Mouse (Mus musculus) embryonic facial prominence, embryonic 15.5 days (tissue): Measurements from ENCODE around the gene Crcp. TPM values are rescaled to one million over a fixed set of nuclear protein-coding genes. Genes with fewer than 3 reads are reported as not detected.
"Not testable (repeated sequence)": the region's sequence is repeated elsewhere in the genome, so short reads cannot be mapped to it uniquely, and the experiment has no call there.

Source experiments
- ATAC-seq: fragments of 200-750 bp; cut with Nextera tagmentation; 2 replicates; pipeline ENCODE4 v1.8.0; 2017; ENCODE audit warnings: low read depth, moderate TSS enrichment; ENCODE audit not compliant: insufficient number of reproducible peaks, low FRiP score, low TSS enrichment
- H3K27ac ChIP-seq: fragments of 300-500 bp; sonication (generic); replicated peaks from 2 replicates; pipeline ENCODE4 v1.5.1; 2015; ENCODE audit warnings: mild to moderate bottlenecking, inconsistent platforms
- H3K27me3 ChIP-seq: fragments of 300-500 bp; sonication (generic); 2 replicates; pipeline ENCODE4 v1.6.1; 2015; ENCODE audit warnings: inconsistent platforms
- H3K36me3 ChIP-seq: fragments of 300-500 bp; sonication (generic); 2 replicates; pipeline ENCODE4 v1.6.1; 2015; ENCODE audit warnings: mild to moderate bottlenecking, inconsistent platforms
- H3K4me1 ChIP-seq: fragments of 300-500 bp; sonication (generic); 2 replicates; pipeline ENCODE4 v1.6.1; 2015; ENCODE audit warnings: inconsistent platforms
- H3K4me2 ChIP-seq: fragments of 300-500 bp; sonication (generic); replicated peaks from 2 replicates; pipeline ENCODE4 v1.6.1; 2015; ENCODE audit warnings: mild to moderate bottlenecking, inconsistent platforms
- H3K4me3 ChIP-seq: fragments of 300-500 bp; sonication (generic); replicated peaks from 2 replicates; pipeline ENCODE4 v1.5.1; 2015; ENCODE audit warnings: mild to moderate bottlenecking, inconsistent platforms
- H3K9ac ChIP-seq: fragments of 300-500 bp; sonication (generic); 2 replicates; pipeline ENCODE4 v1.6.1; 2015; ENCODE audit warnings: inconsistent platforms
- H3K9me3 ChIP-seq: fragments of 300-500 bp; sonication (generic); replicated peaks from 2 replicates; pipeline ENCODE4 v1.6.1; 2016; ENCODE audit warnings: inconsistent platforms
- WGBS: fragments of 180-500 bp; shearing (Covaris S2); methylation state at CpG from one replicate; pipeline ENCODE4 v1.1.7; 2015; 5-methylcytosine and 5-hydroxymethylcytosine counted together
- polyA plus RNA-seq: library from polyadenylated mRNA; unstranded; fragments of >200 nt; fragmentation: Nextera tagmentation; extraction: Ambion mirVana; gene quantifications from 2 replicates; pipeline ENCODE4 v1.2.1, GENCODE M21; 2015

Gene Crcp
- polyA plus RNA-seq, 1 experiment from 2014 or later = 39.4 TPM

GRCm38 (mm10) chr5:130027134-130027533 is 2.0 kb upstream of the Crcp start:
- no peaks in the 10 kb centered on the region for H3K9me3 ChIP-seq
- WGBS = 71% methylated on average over 5 of the region's 5 CpGs
- no peak for ATAC-seq
- no peak overlapping the region for H3K27ac ChIP-seq
- no peaks in the 10 kb centered on the region for H3K36me3 ChIP-seq
- H3K4me2 ChIP-seq = no peak overlapping the region
- peaks cover 13% of the 10 kb centered on the region; the same call in 1 of the 2 replicates for H3K4me1 ChIP-seq
- H3K9ac ChIP-seq = no peak overlapping the region
- H3K4me3 ChIP-seq = no peak overlapping the region
- H3K27me3 ChIP-seq = 0 out of 2 replicates have a peak, but pooled peaks cover 3% of the 10 kb centered on the region

GRCm38 (mm10) chr5:130027696-130028095 is 1.4 kb upstream of the Crcp start:
- ATAC-seq = no peak
- 90% methylated on average over 7 of the region's 7 CpGs for WGBS

GRCm38 (mm10) chr5:130031410-130032390 is 2.6 kb downstream of the Crcp start:
- 83% methylated on average over 19 of the region's 19 CpGs for WGBS

More at GRCm38 (mm10) chr5:130027696-130028095, 1.4 kb upstream of the Crcp start:
- Histone ChIP-seq H3K4me3 (no peak overlapping the region), H3K27ac (no peak overlapping the region), H3K4me2 (no peak overlapping the region), H3K27me3 (0 out of 2 replicates have a peak, but pooled peaks cover 3% of the 10 kb centered on the region), H3K9ac (no peak overlapping the region), H3K4me1 (peaks cover 13% of the 10 kb centered on the region; the same call in 1 of the 2 replicates), H3K36me3 (no peaks in the 10 kb centered on the region), H3K9me3 (no peaks in the 10 kb centered on the region)

GRCm38 (mm10) chr5:130033869-130034268 is 4.8 kb downstream of the Crcp start:
- H3K4me3 ChIP-seq = no peak overlapping the region
- H3K9me3 ChIP-seq = no peaks in the 10 kb centered on the region
- WGBS = 83% methylated on average over 2 of the region's 2 CpGs
- H3K27ac ChIP-seq = no peak overlapping the region
- 0 out of 2 replicates have a peak, but pooled peaks cover 8% of the 10 kb centered on the region for H3K4me1 ChIP-seq
- ATAC-seq = no peak
- H3K4me2 ChIP-seq = no peak overlapping the region
- H3K36me3 ChIP-seq = peaks cover 18% of the 10 kb centered on the region; the same call in 1 of the 2 replicates
- no peaks in the 10 kb centered on the region for H3K27me3 ChIP-seq
- H3K9ac ChIP-seq = no peak overlapping the region

More at GRCm38 (mm10) chr5:130031410-130032390, 2.6 kb downstream of the Crcp start:
- H3K9me3 ChIP-seq = no peaks in the 10 kb centered on the region
- no peak for ATAC-seq
- H3K4me2 ChIP-seq = no peak overlapping the region
- H3K36me3 ChIP-seq = 0 out of 2 replicates have a peak, but pooled peaks cover 8% of the 10 kb centered on the region
- no peak overlapping the region for H3K27ac ChIP-seq
- H3K9ac ChIP-seq = no peak overlapping the region
- no peak overlapping the region for H3K4me3 ChIP-seq
- H3K4me1 ChIP-seq = 0 out of 2 replicates have a peak, but pooled peaks cover 8% of the 10 kb centered on the region
- 0 out of 2 replicates have a peak, but pooled peaks cover 3% of the 10 kb centered on the region for H3K27me3 ChIP-seq

- ATAC-seq, H3K4me2 ChIP-seq: not testable (repeated sequence)
- WGBS = 63% methylated on average over 2 of the region's 2 CpGs
Measured at GRCm38 (mm10) chr5:130036300-130036699, 7.2 kb downstream of the Crcp start.

GRCm38 (mm10) chr5:130037752-130038455 is 8.8 kb downstream of the Crcp start:
- no peak overlapping the region for H3K4me2 ChIP-seq
- ATAC-seq = 0 out of 2 replicates have a peak, but pooled peaks have one; percentile 47
- H3K4me1 ChIP-seq = no peaks in the 10 kb centered on the region
- H3K27ac ChIP-seq = no peak overlapping the region
- no peaks in the 10 kb centered on the region for H3K27me3 ChIP-seq
- WGBS = 61% methylated on average over 19 of the region's 19 CpGs
- H3K36me3 ChIP-seq = peaks cover 50% of the 10 kb centered on the region
- no peak overlapping the region for H3K4me3 ChIP-seq
- no peaks in the 10 kb centered on the region for H3K9me3 ChIP-seq
- H3K9ac ChIP-seq = no peak overlapping the region

More at GRCm38 (mm10) chr5:130036300-130036699, 7.2 kb downstream of the Crcp start:
- not testable (repeated sequence) for H3K27me3 ChIP-seq, H3K4me3 ChIP-seq, H3K9me3 ChIP-seq, H3K27ac ChIP-seq, H3K4me1 ChIP-seq, H3K9ac ChIP-seq
- H3K36me3 ChIP-seq = peaks cover 35% of the 10 kb centered on the region

GRCm38 (mm10) chr5:130040797-130041196 is 11.7 kb downstream of the Crcp start:
- H3K27me3 ChIP-seq = no peaks in the 10 kb centered on the region
- no peak for ATAC-seq
- H3K27ac ChIP-seq = no peak overlapping the region
- no peak overlapping the region for H3K4me2 ChIP-seq
- H3K9me3 ChIP-seq = no peaks in the 10 kb centered on the region
- 91% methylated on average over 4 of the region's 4 CpGs for WGBS
- H3K9ac ChIP-seq = no peak overlapping the region
- no peaks in the 10 kb centered on the region for H3K4me1 ChIP-seq
- H3K4me3 ChIP-seq = no peak overlapping the region
- H3K36me3 ChIP-seq = peaks cover 53% of the 10 kb centered on the region

- no peak for ATAC-seq
- H3K4me1 ChIP-seq = no peaks in the 10 kb centered on the region
- H3K4me3 ChIP-seq = no peak overlapping the region
- no peak overlapping the region for H3K4me2 ChIP-seq
- H3K27ac ChIP-seq = no peak overlapping the region
- no peaks in the 10 kb centered on the region for H3K9me3 ChIP-seq
- 81% methylated on average over 4 of the region's 4 CpGs for WGBS
- H3K27me3 ChIP-seq = no peaks in the 10 kb centered on the region
- peaks cover 55% of the 10 kb centered on the region for H3K36me3 ChIP-seq
- no peak overlapping the region for H3K9ac ChIP-seq
Measured at GRCm38 (mm10) chr5:130041262-130041661, 12.2 kb downstream of the Crcp start.

- no peak overlapping the region for H3K4me2 ChIP-seq
- WGBS = 78% methylated on average over 3 of the region's 3 CpGs
- H3K27ac ChIP-seq = no peak overlapping the region
- peaks cover 1% of the 10 kb centered on the region; the same call in 1 of the 2 replicates for H3K4me1 ChIP-seq
- no peak overlapping the region for H3K9ac ChIP-seq
- ATAC-seq = no peak
- no peak overlapping the region for H3K4me3 ChIP-seq
- H3K36me3 ChIP-seq = peaks cover 60% of the 10 kb centered on the region
- no peaks in the 10 kb centered on the region for H3K9me3 ChIP-seq
- H3K27me3 ChIP-seq = no peaks in the 10 kb centered on the region
Measured at GRCm38 (mm10) chr5:130043741-130044140, 14.7 kb downstream of the Crcp start.

GRCm38 (mm10) chr5:130044201-130044695 is 15.2 kb downstream of the Crcp start:
- Histone ChIP-seq H3K9me3 (no peaks in the 10 kb centered on the region), H3K36me3 (peaks cover 60% of the 10 kb centered on the region), H3K4me1 (peaks cover 6% of the 10 kb centered on the region), H3K27ac (no peak overlapping the region), H3K27me3 (no peaks in the 10 kb centered on the region), H3K4me2 (no peak overlapping the region), H3K4me3 (no peak overlapping the region), H3K9ac (no peak overlapping the region)
- no peak for ATAC-seq
- WGBS = 68% methylated on average over 7 of the region's 7 CpGs

- Histone ChIP-seq H3K4me3 (no peak overlapping the region), H3K9me3 (no peaks in the 10 kb centered on the region), H3K27me3 (no peaks in the 10 kb centered on the region), H3K9ac (no peak overlapping the region), H3K4me2 (no peak overlapping the region), H3K36me3 (peaks cover 53% of the 10 kb centered on the region), H3K27ac (no peak overlapping the region), H3K4me1 (peaks cover 12% of the 10 kb centered on the region)
- no peak for ATAC-seq
- WGBS = 76% methylated on average over 7 of the region's 7 CpGs
Measured at GRCm38 (mm10) chr5:130046100-130046499, 17.0 kb downstream of the Crcp start.
